Mouse (Mus musculus) midbrain, embryonic 16.5 days (tissue): ENCODE results near the gene Olfr1502. TPM values are rescaled to one million over a fixed set of nuclear protein-coding genes. Genes with fewer than 3 reads are reported as not detected.

Experiments used
- polyA plus RNA-seq: library from polyadenylated mRNA; unstranded; fragments of >200 nt; fragmentation: Nextera tagmentation; extraction: Ambion mirVana; gene quantifications from 2 replicates; pipeline ENCODE4 v1.2.1, GENCODE M21; 2015

Gene Olfr1502
- polyA plus RNA-seq, 1 experiment from 2014 or later, result not detected

Other genes starting within 250 kb of the Olfr1502 start
- gene Olfr1487, start 244.4 kb upstream of the Olfr1502 start, polyA plus RNA-seq, result not detected in 2 replicates
- gene Olfr1489, start 230.2 kb upstream of the Olfr1502 start, polyA plus RNA-seq, result not detected in 2 replicates
- gene Olfr1490, start 210.7 kb upstream of the Olfr1502 start, polyA plus RNA-seq, result not detected in 2 replicates
- gene Olfr1491, start 164.5 kb upstream of the Olfr1502 start, polyA plus RNA-seq, result not detected in 2 replicates
- gene Olfr1493-ps1, start 138.5 kb upstream of the Olfr1502 start, polyA plus RNA-seq, result not detected in 2 replicates
- gene Olfr1494, start 122.1 kb upstream of the Olfr1502 start, polyA plus RNA-seq, result not detected in 2 replicates
- not detected in 2 replicates for gene Olfr1495, start 97.2 kb upstream of the Olfr1502 start, polyA plus RNA-seq
- gene Olfr1496, start 83.9 kb upstream of the Olfr1502 start, polyA plus RNA-seq, result not detected in 2 replicates
- not detected in 2 replicates for gene Olfr1497, start 63.6 kb upstream of the Olfr1502 start, polyA plus RNA-seq
- gene Olfr1499, start 42.3 kb upstream of the Olfr1502 start, polyA plus RNA-seq, result not detected in 2 replicates
- gene Olfr1500, start 31.3 kb upstream of the Olfr1502 start, polyA plus RNA-seq, result not detected in 2 replicates
- not detected in 2 replicates for gene Olfr1501, start 11.1 kb upstream of the Olfr1502 start, polyA plus RNA-seq
- not detected in 2 replicates for gene Olfr1504, start 36.1 kb downstream of the Olfr1502 start, polyA plus RNA-seq
- gene Olfr1505, start 51.7 kb downstream of the Olfr1502 start, polyA plus RNA-seq, result not detected in 2 replicates